Mouse (Mus musculus) limb, embryonic 15.5 days (tissue): ENCODE data around the gene H2-DMb2. TPM values are rescaled to one million over a fixed set of nuclear protein-coding genes. Genes with fewer than 3 reads are reported as not detected.

ENCODE experiments used
- polyA plus RNA-seq: library from polyadenylated mRNA; unstranded; fragments of >200 nt; fragmentation: Nextera tagmentation; extraction: Ambion mirVana; gene quantifications from 2 replicates; pipeline ENCODE4 v1.2.1, GENCODE M21; 2015

Gene H2-DMb2
- polyA plus RNA-seq, 1 experiment from 2014 or later, result 0.38 TPM

Other genes with a start within 250 kb of the H2-DMb2 start
- gene Platr17, start 238.2 kb upstream of the H2-DMb2 start, polyA plus RNA-seq, result 0.19 and 0.30 TPM in 2 replicates
- gene Daxx, start 233.9 kb upstream of the H2-DMb2 start, polyA plus RNA-seq, result 47.2 and 55.7 TPM in 2 replicates
- 42.1 and 46.3 TPM in 2 replicates for gene Tapbp, start 227.4 kb upstream of the H2-DMb2 start, polyA plus RNA-seq
- 14.0 and 15.5 TPM in 2 replicates for gene Zbtb22, start 227.4 kb upstream of the H2-DMb2 start, polyA plus RNA-seq
- gene Rgl2, start 213.8 kb upstream of the H2-DMb2 start, polyA plus RNA-seq, result 51.8 and 58.5 TPM in 2 replicates
- gene Pfdn6, start 203.0 kb upstream of the H2-DMb2 start, polyA plus RNA-seq, result 132 and 139 TPM in 2 replicates
- 31.4 and 36.0 TPM in 2 replicates for gene Wdr46, start 202.6 kb upstream of the H2-DMb2 start, polyA plus RNA-seq
- 5.9 and 8.3 TPM in 2 replicates for gene B3galt4, start 191.8 kb upstream of the H2-DMb2 start, polyA plus RNA-seq
- 46.5 and 50.4 TPM in 2 replicates for gene Vps52, start 187.5 kb upstream of the H2-DMb2 start, polyA plus RNA-seq
- gene Rps18, start 187.3 kb upstream of the H2-DMb2 start, polyA plus RNA-seq, result 1,572 and 1,837 TPM in 2 replicates
- gene H2-K1, start 143.0 kb upstream of the H2-DMb2 start, polyA plus RNA-seq, result 25.5 and 31.3 TPM in 2 replicates
- 18.1 and 18.9 TPM in 2 replicates for gene Ring1, start 118.6 kb upstream of the H2-DMb2 start, polyA plus RNA-seq
- 45.0 and 50.3 TPM in 2 replicates for gene H2-Ke6, start 115.2 kb upstream of the H2-DMb2 start, polyA plus RNA-seq
- gene Slc39a7, start 111.6 kb upstream of the H2-DMb2 start, polyA plus RNA-seq, result 258 and 259 TPM in 2 replicates
- gene Rxrb, start 111.5 kb upstream of the H2-DMb2 start, polyA plus RNA-seq, result 44.4 and 52.5 TPM in 2 replicates
- 94.4 and 96.5 TPM in 2 replicates for gene Col11a2, start 103.9 kb upstream of the H2-DMb2 start, polyA plus RNA-seq
- gene H2-Oa, start 51.0 kb upstream of the H2-DMb2 start, polyA plus RNA-seq, result 0.61 and 0.79 TPM in 2 replicates
- 13.4 and 15.2 TPM in 2 replicates for gene H2-DMa, start 23.8 kb upstream of the H2-DMb2 start, polyA plus RNA-seq
- 104 and 112 TPM in 2 replicates for gene Brd2, start 20.7 kb upstream of the H2-DMb2 start, polyA plus RNA-seq
- 2.6 and 3.3 TPM in 2 replicates for gene H2-DMb1, start 9.8 kb downstream of the H2-DMb2 start, polyA plus RNA-seq
- 13.2 and 13.4 TPM in 2 replicates for gene Tap1, start 44.2 kb downstream of the H2-DMb2 start, polyA plus RNA-seq
- gene Psmb9, start 44.5 kb downstream of the H2-DMb2 start, polyA plus RNA-seq, result 3.1 and 3.4 TPM in 2 replicates
- gene Psmb8, start 54.4 kb downstream of the H2-DMb2 start, polyA plus RNA-seq, result 11.7 and 12.1 TPM in 2 replicates
- gene Tap2, start 60.2 kb downstream of the H2-DMb2 start, polyA plus RNA-seq, result 5.9 and 6.1 TPM in 2 replicates
- gene H2-Ob, start 95.6 kb downstream of the H2-DMb2 start, polyA plus RNA-seq, result 0.32 TPM in 1 of 2 replicates, not detected in the other
- 5.8 and 7.5 TPM in 2 replicates for gene H2-Ab1, start 114.4 kb downstream of the H2-DMb2 start, polyA plus RNA-seq
- gene H2-Aa, start 144.5 kb downstream of the H2-DMb2 start, polyA plus RNA-seq, result 2.9 and 3.3 TPM in 2 replicates
- gene H2-Eb1, start 162.6 kb downstream of the H2-DMb2 start, polyA plus RNA-seq, result 3.3 and 3.8 TPM in 2 replicates
- gene H2-Eb2, start 182.4 kb downstream of the H2-DMb2 start, polyA plus RNA-seq, result not detected in 2 replicates
- 0.20 TPM in 2 replicates for gene Btnl2, start 211.5 kb downstream of the H2-DMb2 start, polyA plus RNA-seq
- gene Btnl1, start 233.8 kb downstream of the H2-DMb2 start, polyA plus RNA-seq, result not detected in 2 replicates